26 mouse cellular contexts compared by ENCODE assay signal in the genomic region with DNA sequence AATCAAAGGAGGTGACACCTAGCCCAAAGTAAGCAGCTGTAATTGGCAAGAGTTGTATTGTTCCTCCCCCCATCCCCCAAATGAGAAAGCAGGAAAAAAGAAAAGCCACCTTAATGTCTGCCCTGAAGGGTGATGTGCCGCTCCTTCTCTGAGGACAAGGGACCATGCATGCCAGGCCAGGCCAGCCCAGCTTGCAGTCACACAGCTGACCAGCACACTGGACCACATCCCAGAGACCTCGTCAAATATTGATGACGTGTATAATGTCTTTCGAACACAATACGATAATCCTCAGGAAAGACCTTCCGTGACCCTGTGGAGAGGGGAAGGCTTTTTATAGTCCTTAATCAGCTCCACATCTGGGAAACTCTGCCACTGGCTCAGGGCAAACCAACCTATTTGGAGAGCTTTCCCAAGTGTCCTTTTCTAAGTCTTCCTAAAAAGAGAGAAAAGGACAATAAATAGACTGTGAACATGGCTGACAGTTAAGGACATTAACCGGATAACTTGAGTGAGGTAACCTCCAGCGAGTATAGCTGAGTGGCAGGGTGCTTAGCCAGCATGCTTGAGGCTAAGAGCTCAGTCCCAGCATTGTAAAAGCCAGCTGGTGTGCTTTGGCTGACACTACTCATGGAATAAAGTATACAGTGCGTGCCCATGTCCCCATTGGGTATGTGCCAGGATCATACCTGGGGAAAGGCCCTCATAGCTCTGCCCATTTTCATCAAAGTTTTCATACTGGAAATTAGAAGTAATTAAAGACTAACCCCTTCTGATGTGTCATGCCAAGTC.
DNase-seq lines count a peak whose midpoint lies in the region; ATAC-seq and TF ChIP-seq lines count a peak whose summit lies in the region.
"Had no signal": no experiment of that assay in that cellular context is flagged by ENCODE, and none has a peak within 500 bp of the region (broad histone marks: within the 10 kb centered on the region; RNA-seq: fewer than 3 reads in every experiment).

No protein-coding gene starts in this region.

- H3K4me1 ChIP-seq in intestine, embryonic 15.5 days (replicated peaks): peaks cover 19% of the 10 kb centered on the region
- H3K4me1 ChIP-seq in intestine, postnatal 0 days (replicated peaks; ENCODE audit: control insufficient read depth, insufficient read depth, low read length): no peaks in the 10 kb centered on the region
- peaks cover 25% of the 10 kb centered on the region for H3K4me1 ChIP-seq in brown adipose tissue, adult 24 weeks (ENCODE audit: control insufficient read depth, insufficient read depth, insufficient read length, low read length)
- H3K4me1 ChIP-seq: hindbrain, embryonic 15.5 days; liver, embryonic 13.5 days had no signal

- H3K27me3 ChIP-seq in intestine, embryonic 15.5 days (replicated peaks): no peaks in the 10 kb centered on the region
- no peaks in the 10 kb centered on the region for H3K27me3 ChIP-seq in intestine, postnatal 0 days (replicated peaks; ENCODE audit: control insufficient read depth, insufficient read depth, low read length)
- H3K27me3 ChIP-seq: embryonic facial prominence, embryonic 13.5 days; hindbrain, embryonic 15.5 days; liver, embryonic 13.5 days; stomach, embryonic 15.5 days had no signal

- H3K9me3 ChIP-seq in intestine, embryonic 15.5 days: no peaks in the 10 kb centered on the region
- H3K9me3 ChIP-seq in intestine, postnatal 0 days (ENCODE audit: control insufficient read depth): no peaks in the 10 kb centered on the region
- H3K9me3 ChIP-seq: embryonic facial prominence, embryonic 13.5 days; hindbrain, embryonic 10.5 days; hindbrain, embryonic 15.5 days; liver, embryonic 13.5 days; stomach, embryonic 15.5 days had no signal

- 68% methylated on average over 9 of the region's 9 CpGs for WGBS in intestine, embryonic 15.5 days
- 75% methylated on average over 9 of the region's 9 CpGs for WGBS in intestine, postnatal 0 days

- H3K9ac ChIP-seq in intestine, embryonic 15.5 days: no peak overlapping the region
- H3K9ac ChIP-seq in intestine, postnatal 0 days (ENCODE audit: low read depth, low read length): no peak overlapping the region
- H3K9ac ChIP-seq: embryonic facial prominence, embryonic 13.5 days; hindbrain, embryonic 15.5 days; liver, embryonic 13.5 days; stomach, embryonic 15.5 days had no signal

- H3K4me3 ChIP-seq in intestine, embryonic 15.5 days (replicated peaks): no peak overlapping the region
- H3K4me3 ChIP-seq in intestine, postnatal 0 days (ENCODE audit: low read depth, low read length): no peak overlapping the region
- no peak overlapping the region for H3K4me3 ChIP-seq in brown adipose tissue, adult 24 weeks (ENCODE audit: insufficient read depth, low read depth, low read length)
- H3K4me3 ChIP-seq: embryonic facial prominence, embryonic 13.5 days; hindbrain, embryonic 10.5 days; hindbrain, embryonic 15.5 days; liver, embryonic 13.5 days; stomach, embryonic 15.5 days had no signal

- H3K4me2 ChIP-seq in intestine, embryonic 15.5 days (replicated peaks): no peak overlapping the region
- H3K4me2 ChIP-seq in intestine, postnatal 0 days (replicated peaks; ENCODE audit: low read depth): no peak overlapping the region
- H3K4me2 ChIP-seq: embryonic facial prominence, embryonic 13.5 days; hindbrain, embryonic 15.5 days; liver, embryonic 13.5 days; midbrain, embryonic 11.5 days; stomach, embryonic 15.5 days had no signal

- H3K27ac ChIP-seq in intestine, embryonic 15.5 days: peak overlapping the region; percentile 23; the same call in 1 of the 2 replicates
- no peak overlapping the region for H3K27ac ChIP-seq in intestine, postnatal 0 days (ENCODE audit: low read depth, low read length)
- H3K27ac ChIP-seq in brown adipose tissue, adult 24 weeks (replicated peaks; ENCODE audit: low read depth, low read length): peak overlapping the region; percentile 92
- H3K27ac ChIP-seq: embryonic facial prominence, embryonic 13.5 days; hindbrain, embryonic 10.5 days; hindbrain, embryonic 15.5 days; liver, embryonic 13.5 days; stomach, embryonic 15.5 days had no signal

- TF ChIP-seq CTCF in intestine, postnatal 0 days (IDR thresholded peaks at IDR 0.05; ENCODE audit: low read depth): no peak

- ATAC-seq in intestine, embryonic 15.5 days: no peak
- no peak for ATAC-seq in intestine, postnatal 0 days
- ATAC-seq: CD4-positive, CD25-positive, alpha-beta regulatory T cell, adult 4 months; forebrain, embryonic 16.5 days; midbrain, embryonic 16.5 days had no signal

- H3K36me3 ChIP-seq in intestine, embryonic 15.5 days: no peaks in the 10 kb centered on the region
- no peaks in the 10 kb centered on the region for H3K36me3 ChIP-seq in intestine, postnatal 0 days (ENCODE audit: control insufficient read depth, insufficient read depth)
- H3K36me3 ChIP-seq: embryonic facial prominence, embryonic 13.5 days; hindbrain, embryonic 10.5 days; hindbrain, embryonic 15.5 days; liver, embryonic 13.5 days; stomach, embryonic 15.5 days had no signal

- peak; percentile 13 to 35 for DNase-seq in heart, adult 9 months (ENCODE audit: low spot score in 2 of 2)
- DNase-seq in heart, postnatal 4 days: no peak
- DNase-seq in gonadal fat pad, adult 2 months (ENCODE audit: low read depth): peak; percentile 67
- DNase-seq in layer of hippocampus, adult 9-11 months: no peak
- DNase-seq: adrenal gland, postnatal 14 days; cerebellum, adult 11-12 months; cerebellum, adult 9-11 months; kidney, postnatal 36 days; layer of hippocampus, postnatal 36 days; left cerebral cortex, postnatal 4 days; liver, embryonic 13.5 days; lung, adult 2 months; lung, postnatal 36 days; right cerebral cortex, postnatal 25 days; thymus, postnatal 14 days had no signal

Comparison
In these comparisons a context has a peak if more than half of its experiments do, and no peak if none do; other contexts are left out.
1. DNase-seq: peak in heart, adult 9 months (2 of 2) and gonadal fat pad, adult 2 months (single experiment); none in heart, postnatal 4 days (single experiment) and layer of hippocampus, adult 9-11 months (single experiment).